Mouse (Mus musculus) limb, embryonic 15.5 days (tissue): ENCODE measurements around the gene Snapc4. TPM values are rescaled to one million over a fixed set of nuclear protein-coding genes. Genes with fewer than 3 reads are reported as not detected.

Source experiments
- ATAC-seq: fragments of 200-750 bp; cut with Nextera tagmentation; 2 replicates; pipeline ENCODE4 v1.8.0; 2017; ENCODE audit warnings: low read depth, moderate TSS enrichment; ENCODE audit not compliant: insufficient number of reproducible peaks, low FRiP score, low TSS enrichment
- H3K27ac ChIP-seq: fragments of 300-500 bp; sonication (generic); 2 replicates; pipeline ENCODE4 v1.5.1; 2015; ENCODE audit warnings: moderate library complexity, mild to moderate bottlenecking, inconsistent platforms
- H3K27me3 ChIP-seq: fragments of 300-500 bp; sonication (generic); 2 replicates; pipeline ENCODE4 v1.6.1; 2015; ENCODE audit warnings: inconsistent platforms
- H3K36me3 ChIP-seq: fragments of 300-500 bp; sonication (generic); 2 replicates; pipeline ENCODE4 v1.6.1; 2015; ENCODE audit warnings: inconsistent platforms
- H3K4me1 ChIP-seq: fragments of 300-500 bp; sonication (generic); 2 replicates; pipeline ENCODE4 v1.6.1; 2015; ENCODE audit warnings: inconsistent platforms
- H3K4me2 ChIP-seq: fragments of 300-500 bp; sonication (generic); 2 replicates; pipeline ENCODE4 v1.6.1; 2015; ENCODE audit warnings: mild to moderate bottlenecking, inconsistent platforms
- H3K4me3 ChIP-seq: fragments of 300-500 bp; sonication (generic); 2 replicates; pipeline ENCODE4 v1.5.1; 2015; ENCODE audit warnings: mild to moderate bottlenecking, inconsistent platforms
- H3K9ac ChIP-seq: fragments of 300-500 bp; sonication (generic); 2 replicates; pipeline ENCODE4 v1.6.1; 2015; ENCODE audit warnings: inconsistent platforms
- H3K9me3 ChIP-seq: fragments of 300-500 bp; sonication (generic); 2 replicates; pipeline ENCODE4 v1.6.1; 2016; ENCODE audit warnings: inconsistent platforms
- WGBS: fragments of 180-500 bp; shearing (Covaris S2); methylation state at CpG from one replicate; pipeline ENCODE4 v1.1.7; 2015; 5-methylcytosine and 5-hydroxymethylcytosine counted together
- polyA plus RNA-seq: library from polyadenylated mRNA; unstranded; fragments of >200 nt; fragmentation: Nextera tagmentation; extraction: Ambion mirVana; gene quantifications from 2 replicates; pipeline ENCODE4 v1.2.1, GENCODE M21; 2015

Gene Snapc4
- polyA plus RNA-seq, 1 experiment from 2014 or later, result 25.8 TPM

DNA sequence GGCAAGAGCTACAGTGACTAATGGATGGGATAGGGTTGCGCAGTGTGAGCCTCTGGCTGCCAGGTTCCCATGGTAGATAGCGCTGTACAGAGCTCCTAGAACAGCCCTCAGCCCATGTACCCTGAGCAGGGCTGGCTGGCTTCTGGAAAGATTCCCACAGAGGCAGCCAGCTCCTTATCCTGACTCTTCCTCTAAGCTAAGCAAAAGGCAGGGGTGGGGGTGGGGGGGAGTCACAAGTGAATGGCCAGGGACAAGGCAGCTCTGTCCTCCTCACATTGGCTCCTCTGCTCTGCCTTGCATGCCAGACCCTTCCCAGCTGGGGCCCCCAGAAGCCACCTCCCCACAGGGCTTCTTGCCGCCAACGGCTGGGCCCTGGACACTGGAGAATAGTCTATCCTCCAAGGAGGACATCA lies 50.4 kb downstream of the Snapc4 start:
- ATAC-seq, result peak; percentile 59
- H3K36me3 ChIP-seq, result peaks cover 71% of the 10 kb centered on the region
- H3K4me1 ChIP-seq, result no peaks in the 10 kb centered on the region
- no peak overlapping the region for H3K9ac ChIP-seq
- H3K9me3 ChIP-seq, result no peaks in the 10 kb centered on the region
- no peaks in the 10 kb centered on the region for H3K27me3 ChIP-seq
- H3K27ac ChIP-seq, result peak overlapping the region; percentile 71
- H3K4me2 ChIP-seq, result no peak overlapping the region
- WGBS, result 96% methylated on average over 4 of the region's 4 CpGs
- H3K4me3 ChIP-seq, result no peak overlapping the region

- Histone ChIP-seq H3K9me3 (no peaks in the 10 kb centered on the region), H3K4me3 (no peak overlapping the region), H3K9ac (no peak overlapping the region), H3K27ac (peak overlapping the region; percentile 71; the same call in 1 of the 2 replicates), H3K4me2 (no peak overlapping the region), H3K27me3 (no peaks in the 10 kb centered on the region), H3K4me1 (no peaks in the 10 kb centered on the region), H3K36me3 (peaks cover 77% of the 10 kb centered on the region)
- 59% methylated on average over 8 of the region's 8 CpGs for WGBS
- no peak for ATAC-seq
These were observed 51.1 kb downstream of the Snapc4 start for GRCm38 (mm10) chr2:26329402-26329801.

DNA sequence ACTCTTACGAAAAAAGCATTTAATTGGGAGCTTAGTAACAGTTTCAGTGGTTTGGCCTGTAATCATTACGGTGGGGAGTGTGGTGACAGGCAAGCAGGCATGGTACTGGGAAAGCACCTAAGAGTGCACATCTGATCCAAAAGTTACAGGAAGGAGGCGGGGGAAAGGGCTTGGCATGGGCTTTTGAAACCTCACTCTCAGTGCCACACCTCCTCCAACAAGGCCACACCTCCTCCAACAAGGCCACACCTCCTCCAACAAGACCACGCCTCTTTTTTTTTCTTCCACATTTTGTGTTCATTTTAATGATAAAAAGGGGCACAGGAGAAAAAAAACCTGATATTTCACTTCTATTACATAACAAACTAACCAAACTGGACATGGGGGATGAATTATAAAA lies 52.6 kb downstream of the Snapc4 start:
- Histone ChIP-seq H3K9me3 (no peaks in the 10 kb centered on the region), H3K9ac (no peak overlapping the region), H3K4me2 (no peak overlapping the region), H3K36me3 (peaks cover 91% of the 10 kb centered on the region), H3K27me3 (no peaks in the 10 kb centered on the region), H3K4me1 (no peaks in the 10 kb centered on the region), H3K27ac (no peak overlapping the region), H3K4me3 (no peak overlapping the region)
- no peak for ATAC-seq
- 83% methylated on average over 4 of the region's 4 CpGs for WGBS

- H3K27me3 ChIP-seq, result no peaks in the 10 kb centered on the region
- no peaks in the 10 kb centered on the region for H3K9me3 ChIP-seq
- H3K36me3 ChIP-seq, result peaks cover 78% of the 10 kb centered on the region
- 66% methylated on average over 15 of the region's 15 CpGs for WGBS
- H3K9ac ChIP-seq, result no peak overlapping the region
- peak; percentile 56; the same call in 1 of the 2 replicates for ATAC-seq
- no peak overlapping the region for H3K27ac ChIP-seq
- H3K4me1 ChIP-seq, result 0 out of 2 replicates have a peak, but pooled peaks cover 7% of the 10 kb centered on the region
- H3K4me2 ChIP-seq, result no peak overlapping the region
- no peak overlapping the region for H3K4me3 ChIP-seq
These were observed 54.9 kb downstream of the Snapc4 start for GRCm38 (mm10) chr2:26325386-26326181.

DNA sequence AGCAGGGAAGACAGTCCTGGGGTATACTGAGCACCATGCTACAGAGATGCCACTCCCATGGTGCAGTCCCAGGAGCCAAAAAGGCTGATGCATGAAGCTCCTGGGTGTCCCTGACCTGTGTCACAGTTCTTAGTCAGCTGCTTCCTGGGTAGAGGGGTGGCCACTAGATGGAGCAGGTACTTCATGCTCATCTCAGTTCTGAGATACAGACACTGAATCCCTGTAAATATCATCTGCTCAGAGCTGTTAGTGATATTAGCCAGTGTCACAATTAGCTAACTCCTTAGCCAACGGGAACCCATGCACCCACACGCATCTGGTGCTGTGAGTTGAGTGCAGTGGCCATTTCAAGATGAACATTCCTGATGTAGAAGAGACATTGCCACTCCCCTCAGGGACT lies 55.5 kb downstream of the Snapc4 start:
- Histone ChIP-seq H3K4me2 (no peak overlapping the region), H3K27me3 (no peaks in the 10 kb centered on the region), H3K9me3 (no peaks in the 10 kb centered on the region), H3K27ac (no peak overlapping the region), H3K4me3 (no peak overlapping the region), H3K36me3 (peaks cover 71% of the 10 kb centered on the region), H3K9ac (no peak overlapping the region), H3K4me1 (peaks cover 12% of the 10 kb centered on the region)
- ATAC-seq, result no peak
- WGBS, result 66% methylated on average over 2 of the region's 2 CpGs

DNA sequence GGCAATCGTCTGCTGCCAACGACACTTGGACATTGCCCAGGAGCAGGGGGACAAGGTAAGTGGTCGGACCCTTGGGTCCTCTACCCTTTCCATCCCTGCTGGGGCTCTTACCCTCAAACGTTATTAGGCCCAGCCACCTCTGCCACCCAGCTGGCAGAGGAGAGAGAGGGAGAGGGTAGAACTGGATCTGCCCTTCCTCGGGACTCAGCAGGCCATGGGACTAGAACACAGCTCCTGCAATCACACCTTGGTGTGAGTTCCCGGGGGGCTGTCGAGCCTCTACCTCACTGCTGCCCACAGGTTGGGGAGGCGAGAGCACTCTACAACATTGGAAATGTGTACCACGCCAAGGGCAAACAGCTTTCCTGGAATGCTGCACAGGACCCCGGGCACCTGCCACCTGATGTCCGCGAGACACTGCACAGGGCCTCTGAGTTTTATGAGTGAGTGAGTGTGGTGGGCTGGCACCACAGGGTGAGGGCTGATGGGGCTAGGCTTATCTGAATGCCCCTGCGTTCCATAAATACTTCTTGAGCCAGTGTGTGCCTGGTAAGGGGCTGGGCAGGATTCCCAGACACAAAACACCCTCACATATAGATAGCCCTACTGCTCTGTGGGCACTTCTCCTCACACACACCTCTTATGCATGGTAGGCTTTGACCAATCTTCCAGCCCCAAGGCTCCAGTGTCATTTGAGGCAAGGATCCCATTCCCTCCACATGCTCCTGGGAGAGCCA lies 56.7 kb downstream of the Snapc4 start:
- H3K4me1 ChIP-seq, result peaks cover 23% of the 10 kb centered on the region
- no peak overlapping the region for H3K4me3 ChIP-seq
- no peak overlapping the region for H3K9ac ChIP-seq
- no peak overlapping the region for H3K27ac ChIP-seq
- ATAC-seq, result no peak
- no peaks in the 10 kb centered on the region for H3K9me3 ChIP-seq
- H3K36me3 ChIP-seq, result peaks cover 62% of the 10 kb centered on the region
- no peaks in the 10 kb centered on the region for H3K27me3 ChIP-seq
- H3K4me2 ChIP-seq, result no peak overlapping the region
- 83% methylated on average over 13 of the region's 13 CpGs for WGBS

DNA sequence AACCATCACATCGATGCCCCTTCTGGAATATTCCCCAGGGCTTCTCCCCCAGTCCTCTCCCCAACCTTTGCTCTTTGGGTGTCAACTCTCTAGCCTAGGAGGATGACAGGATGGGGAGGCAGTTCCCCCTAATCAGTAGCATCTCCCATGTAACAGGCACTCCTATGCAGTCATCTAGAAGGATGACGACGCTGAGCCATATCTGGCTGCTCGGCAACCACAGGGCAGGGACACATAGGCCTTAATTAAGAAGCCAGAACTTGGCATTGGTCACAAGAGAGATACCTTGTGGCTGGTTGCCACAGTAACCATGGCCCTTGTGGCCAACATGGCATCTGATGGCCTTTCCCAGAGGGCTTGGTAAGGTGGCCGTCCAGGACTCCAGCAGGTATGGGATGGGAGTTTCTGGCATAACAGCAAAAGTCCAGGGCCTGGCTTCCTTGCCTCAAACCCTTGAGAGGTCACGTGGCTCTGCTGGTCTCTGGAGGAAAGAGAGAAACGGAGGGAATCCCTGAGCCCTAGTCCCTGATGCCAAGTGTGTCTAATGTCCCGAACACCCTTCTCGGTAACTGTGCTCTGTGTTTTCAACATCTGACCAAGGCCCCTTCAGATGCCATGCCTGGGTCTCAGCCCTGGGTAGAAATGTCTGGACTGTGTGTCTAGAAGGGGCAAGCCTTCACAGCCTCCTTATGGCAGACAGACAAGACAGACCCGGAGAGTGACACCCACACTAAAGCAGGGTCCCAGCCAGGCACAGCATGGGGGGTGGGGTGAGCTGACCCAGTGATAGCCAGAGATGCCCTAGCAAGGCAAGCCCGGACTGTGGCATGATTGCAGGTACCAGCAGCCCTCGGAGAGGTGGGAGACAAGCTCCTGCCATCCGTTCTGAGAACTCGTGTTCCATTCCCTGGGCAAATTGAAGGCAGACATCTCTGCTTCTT lies 59.9 kb downstream of the Snapc4 start:
- 82% methylated on average over 14 of the region's 14 CpGs for WGBS
- no peaks in the 10 kb centered on the region for H3K9me3 ChIP-seq
- no peaks in the 10 kb centered on the region for H3K27me3 ChIP-seq
- H3K4me2 ChIP-seq, result no peak overlapping the region
- no peak overlapping the region for H3K27ac ChIP-seq
- H3K4me1 ChIP-seq, result peaks cover 52% of the 10 kb centered on the region
- ATAC-seq, result no peak
- H3K9ac ChIP-seq, result no peak overlapping the region
- H3K36me3 ChIP-seq, result peaks cover 35% of the 10 kb centered on the region
- no peak overlapping the region for H3K4me3 ChIP-seq

- H3K27me3 ChIP-seq, result no peaks in the 10 kb centered on the region
- H3K9ac ChIP-seq, result no peak overlapping the region
- H3K4me3 ChIP-seq, result no peak overlapping the region
- ATAC-seq, result no peak
- no peaks in the 10 kb centered on the region for H3K9me3 ChIP-seq
- WGBS, result 86% methylated on average over 13 of the region's 13 CpGs
- no peak overlapping the region for H3K4me2 ChIP-seq
- peaks cover 58% of the 10 kb centered on the region for H3K4me1 ChIP-seq
- H3K27ac ChIP-seq, result no peak overlapping the region
- peaks cover 27% of the 10 kb centered on the region for H3K36me3 ChIP-seq
These were observed 60.8 kb downstream of the Snapc4 start for GRCm38 (mm10) chr2:26319519-26320244.

DNA sequence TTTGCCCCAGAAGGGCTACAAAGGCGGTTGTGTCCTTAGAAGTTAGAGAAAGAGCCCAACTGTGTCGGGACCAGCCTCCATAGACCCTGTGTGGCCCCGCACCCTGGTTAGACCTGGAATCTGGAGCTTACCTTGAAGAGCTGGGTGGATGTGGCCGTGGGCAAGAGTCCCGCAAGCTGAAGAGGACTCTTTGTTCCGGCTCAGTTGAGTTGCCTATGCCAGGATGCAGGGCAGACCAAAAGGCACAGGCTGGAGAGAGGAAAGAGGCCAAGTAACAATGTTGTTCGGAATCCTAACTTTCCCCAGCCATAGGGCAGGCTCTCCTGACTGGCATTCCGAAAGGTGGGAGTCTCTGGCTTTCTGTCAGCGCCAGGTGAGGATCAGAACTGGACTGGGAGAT lies 61.3 kb downstream of the Snapc4 start:
- ATAC-seq, result no peak
- H3K4me1 ChIP-seq, result peaks cover 64% of the 10 kb centered on the region
- 84% methylated on average over 9 of the region's 9 CpGs for WGBS
- H3K4me3 ChIP-seq, result no peak overlapping the region
- H3K27ac ChIP-seq, result no peak overlapping the region
- H3K9ac ChIP-seq, result no peak overlapping the region
- no peaks in the 10 kb centered on the region for H3K27me3 ChIP-seq
- H3K4me2 ChIP-seq, result no peak overlapping the region
- peaks cover 21% of the 10 kb centered on the region for H3K36me3 ChIP-seq
- no peaks in the 10 kb centered on the region for H3K9me3 ChIP-seq

DNA sequence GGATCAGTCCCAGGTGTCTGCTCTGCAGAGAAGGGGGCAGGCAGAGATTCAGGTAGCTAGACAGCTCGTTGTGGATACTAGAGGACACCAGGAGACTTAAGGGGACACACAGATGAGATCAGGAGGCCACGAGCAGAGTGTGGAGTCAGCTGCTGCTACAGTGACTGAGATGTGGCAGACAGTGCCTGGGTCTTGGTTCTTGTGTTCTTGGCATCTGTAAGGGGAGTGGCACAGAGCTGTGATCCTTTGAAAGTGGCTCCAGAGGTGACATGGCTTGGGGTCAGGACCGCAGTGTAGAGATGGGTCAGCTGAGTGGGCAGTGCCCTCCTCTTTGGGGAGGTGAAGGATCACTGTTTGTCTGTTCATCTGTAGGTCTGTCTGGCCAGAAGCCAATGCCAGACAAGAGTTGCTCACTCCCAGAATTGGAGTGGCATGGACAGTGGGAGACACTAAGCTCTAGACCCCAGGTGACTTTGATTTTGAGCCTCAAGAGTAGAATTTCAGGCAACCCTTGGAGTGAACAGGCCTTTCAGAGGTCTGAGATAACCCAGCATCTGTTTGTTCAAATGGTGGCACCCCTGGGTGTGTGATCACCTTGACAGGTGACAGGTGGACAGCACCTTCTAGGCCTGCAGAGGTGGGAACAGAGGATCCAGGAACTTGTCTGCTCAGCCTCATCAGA lies 62.3 kb downstream of the Snapc4 start:
- 88% methylated on average over 3 of the region's 3 CpGs for WGBS
- Histone ChIP-seq H3K9me3 (no peaks in the 10 kb centered on the region), H3K36me3 (peaks cover 11% of the 10 kb centered on the region), H3K27ac (peak overlapping the region; percentile 94; the same call in 1 of the 2 replicates), H3K27me3 (no peaks in the 10 kb centered on the region), H3K4me2 (no peak overlapping the region), H3K4me1 (peaks cover 67% of the 10 kb centered on the region), H3K4me3 (no peak overlapping the region), H3K9ac (no peak overlapping the region)
- ATAC-seq, result no peak

- Histone ChIP-seq H3K4me2 (peak overlapping the region; percentile 76), H3K4me1 (peaks cover 74% of the 10 kb centered on the region), H3K36me3 (peaks cover 4% of the 10 kb centered on the region), H3K4me3 (peak overlapping the region; percentile 57), H3K27me3 (no peaks in the 10 kb centered on the region), H3K27ac (peak overlapping the region; percentile 94), H3K9me3 (no peaks in the 10 kb centered on the region), H3K9ac (no peak overlapping the region)
- 59% methylated on average over 3 of the region's 3 CpGs for WGBS
- ATAC-seq, result no peak
These were observed 63.1 kb downstream of the Snapc4 start for GRCm38 (mm10) chr2:26317371-26317770.
